Mouse (Mus musculus): ENCODE results near the gene Cpe.
A peak's percentile ranks its signal among the peaks of the same experiment; 100 is the strongest.

Gene Cpe

DNA sequence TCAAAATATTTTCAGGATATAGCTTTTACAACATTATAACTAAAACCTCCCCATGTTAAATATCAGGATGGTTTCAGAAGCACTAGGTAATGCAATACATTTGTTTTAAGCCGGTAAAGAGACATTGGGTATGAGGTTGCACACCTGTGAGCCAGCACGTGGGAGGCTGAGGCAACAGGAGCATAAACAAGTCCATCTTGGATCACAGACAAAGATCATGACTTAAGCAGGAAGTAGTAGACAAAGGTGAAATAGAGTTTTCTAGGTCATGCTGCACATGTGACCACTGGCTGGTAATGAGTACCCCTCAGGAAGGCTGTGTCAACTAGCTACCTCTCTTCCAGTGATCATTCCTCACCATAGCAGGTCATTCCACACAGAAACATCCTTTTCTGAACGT, 58.0 kb downstream of the Cpe start:
- no peak for DNase-seq (ENCODE audit: low read depth in 1 of 2, low spot score in 2 of 2)

DNA sequence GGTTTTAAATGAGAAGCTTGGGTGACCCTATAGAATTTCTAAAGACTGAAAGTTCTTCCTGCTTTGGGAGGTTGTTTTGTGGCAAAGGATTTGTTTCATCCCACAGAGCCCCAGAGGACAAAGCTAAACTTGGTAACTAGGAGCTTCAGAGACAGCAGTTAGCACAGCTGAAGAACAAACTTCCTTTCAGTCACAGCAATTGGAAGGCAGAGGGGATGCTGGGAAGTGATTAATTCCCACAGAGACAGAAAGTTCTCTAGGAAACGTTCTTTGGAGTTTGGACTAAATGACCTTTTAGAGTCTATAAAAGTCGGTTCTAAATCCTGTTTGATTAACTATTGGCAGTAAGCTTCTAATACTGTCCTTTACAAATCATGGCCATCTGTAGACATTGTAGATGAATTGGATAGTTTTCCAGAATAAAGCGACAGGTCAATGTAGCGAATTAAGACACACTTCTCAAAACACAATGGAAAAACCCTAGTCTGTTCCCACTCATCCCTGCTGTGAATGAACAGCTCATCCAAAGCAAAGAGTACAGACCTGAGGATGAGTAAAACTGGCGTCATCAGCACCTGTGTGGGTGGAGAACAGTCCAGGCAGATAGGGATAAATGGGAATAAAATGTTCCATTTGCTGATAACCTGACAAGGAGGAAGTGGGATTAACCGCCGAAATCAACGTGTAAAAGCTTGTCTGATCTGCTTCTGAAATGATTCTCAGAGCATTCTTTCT, 58.6 kb downstream of the Cpe start:
- DNase-seq (ENCODE audit: low read depth in 1 of 2, low spot score in 2 of 2) = no peak

- DNase-seq (ENCODE audit: low read depth in 1 of 2, low spot score in 2 of 2) = no peak
These were observed 60.7 kb downstream of the Cpe start for GRCm38 (mm10) chr8:64632169-64632568.

DNA sequence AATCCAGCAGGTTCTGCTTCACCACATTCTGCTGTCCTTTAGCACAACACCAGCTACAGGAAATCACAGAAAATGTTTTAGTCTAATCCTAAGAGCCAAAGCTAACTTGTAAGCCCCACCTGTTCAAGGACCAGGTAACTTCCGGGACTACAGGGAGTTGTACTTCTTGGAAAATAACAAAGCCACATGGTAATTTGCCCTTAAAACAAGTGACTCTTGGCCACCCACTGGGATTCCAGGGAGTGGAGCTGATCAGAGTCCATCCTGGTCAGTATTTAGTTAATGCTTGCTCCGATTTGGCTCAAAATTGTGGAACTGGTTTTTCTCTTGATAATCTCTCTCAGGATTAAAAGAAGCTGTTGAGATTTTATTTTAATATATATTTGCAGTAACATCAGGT, 61.1 kb downstream of the Cpe start:
- no peak for DNase-seq (ENCODE audit: low read depth in 1 of 2, low spot score in 2 of 2)

DNA sequence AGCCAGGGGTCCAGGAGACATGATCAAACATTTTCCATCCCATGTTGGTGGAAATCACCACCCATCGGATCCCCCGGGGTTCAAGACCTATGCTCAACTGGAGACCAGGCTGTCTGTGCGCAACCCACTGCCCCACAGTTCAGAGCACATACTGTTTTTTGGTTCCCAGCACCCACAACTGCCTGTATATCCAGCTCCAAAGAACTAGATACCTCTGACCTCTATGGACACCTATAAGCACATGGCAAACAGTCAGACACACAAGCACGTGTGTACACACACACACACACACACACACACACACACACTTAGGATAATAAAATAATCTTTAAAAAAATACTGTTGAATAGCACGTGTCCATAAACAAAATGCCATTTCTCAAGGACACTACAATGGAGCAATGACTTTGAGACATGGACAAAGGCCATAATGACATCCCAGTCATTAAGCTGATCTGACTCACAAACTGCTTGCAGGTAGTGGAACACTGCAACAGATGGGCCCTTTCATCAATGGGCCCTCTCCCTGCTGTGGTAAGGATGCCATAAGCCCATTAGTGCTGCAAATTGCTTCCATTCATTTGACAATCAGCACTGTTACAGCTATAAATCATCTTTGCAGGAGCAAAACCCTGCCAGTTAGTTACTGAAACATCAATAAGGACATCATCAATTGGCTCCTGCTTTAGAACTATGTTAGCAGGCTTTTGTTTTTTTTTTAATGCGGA, 63.7 kb downstream of the Cpe start:
- no peak for DNase-seq (ENCODE audit: low read depth in 1 of 2, low spot score in 2 of 2)

- DNase-seq (ENCODE audit: low read depth in 1 of 2, low spot score in 2 of 2) = no peak
These were observed 64.8 kb downstream of the Cpe start for GRCm38 (mm10) chr8:64628039-64628438.

DNA sequence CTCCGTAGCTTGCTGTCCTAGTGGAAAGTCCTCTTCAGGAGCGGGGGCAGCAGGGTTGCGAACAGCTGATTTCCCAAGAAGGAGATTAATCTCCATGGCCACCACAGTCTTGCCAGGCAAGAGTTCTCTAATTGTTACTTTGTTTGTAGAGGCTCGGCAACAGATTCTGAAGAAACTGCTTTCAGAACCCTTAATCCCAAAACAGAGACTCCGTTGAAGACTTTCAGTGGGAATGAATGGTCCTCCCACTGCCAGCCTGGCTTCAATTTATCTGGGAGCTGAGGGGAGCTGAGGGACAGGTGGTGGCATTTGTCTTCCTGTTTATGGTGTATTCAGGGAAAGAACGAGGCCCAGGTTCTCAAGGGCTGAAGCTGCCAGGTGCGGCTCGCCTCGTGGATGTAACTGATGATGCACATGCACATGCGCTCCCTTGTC, 68.2 kb downstream of the Cpe start:
- no peak for DNase-seq (ENCODE audit: low read depth in 1 of 2, low spot score in 2 of 2)

DNA sequence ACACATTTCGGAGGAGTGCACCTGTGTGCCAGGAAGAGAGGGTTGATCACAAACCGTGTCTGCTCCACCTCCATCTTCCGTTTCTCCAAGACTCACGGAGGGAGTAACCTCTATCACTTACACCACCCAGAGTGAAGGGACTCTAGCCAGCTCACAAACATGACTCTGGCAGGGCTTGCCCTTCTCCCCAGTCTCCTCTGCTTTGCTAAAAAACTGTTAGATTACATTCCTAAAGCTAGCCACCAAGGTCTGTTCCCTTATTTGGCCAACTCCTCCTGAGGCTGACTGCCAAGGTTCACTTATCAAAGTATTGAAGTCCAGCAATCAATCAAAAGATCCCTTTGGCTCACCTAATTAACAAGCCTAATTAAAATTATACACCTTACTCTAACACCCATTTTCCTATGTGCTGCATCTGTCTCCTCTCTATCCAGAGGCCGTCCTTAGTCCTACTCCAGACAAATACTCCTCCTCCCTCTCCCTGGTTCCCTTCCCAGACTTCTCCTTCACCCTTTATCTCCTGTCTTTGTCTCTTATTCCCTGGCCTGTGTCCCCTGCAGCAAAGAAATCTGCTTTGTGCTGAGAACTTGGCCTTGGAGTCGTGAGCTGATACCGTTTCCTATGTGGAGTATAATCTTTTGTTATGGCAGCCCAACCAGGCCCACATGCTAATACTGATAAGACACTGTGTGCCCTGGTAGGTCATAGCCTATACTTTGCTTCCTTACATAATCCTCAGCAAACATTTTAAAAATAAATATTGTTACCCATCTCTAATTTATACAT, 72.3 kb downstream of the Cpe start:
- no peak for DNase-seq (ENCODE audit: low read depth in 1 of 2, low spot score in 2 of 2)

DNA sequence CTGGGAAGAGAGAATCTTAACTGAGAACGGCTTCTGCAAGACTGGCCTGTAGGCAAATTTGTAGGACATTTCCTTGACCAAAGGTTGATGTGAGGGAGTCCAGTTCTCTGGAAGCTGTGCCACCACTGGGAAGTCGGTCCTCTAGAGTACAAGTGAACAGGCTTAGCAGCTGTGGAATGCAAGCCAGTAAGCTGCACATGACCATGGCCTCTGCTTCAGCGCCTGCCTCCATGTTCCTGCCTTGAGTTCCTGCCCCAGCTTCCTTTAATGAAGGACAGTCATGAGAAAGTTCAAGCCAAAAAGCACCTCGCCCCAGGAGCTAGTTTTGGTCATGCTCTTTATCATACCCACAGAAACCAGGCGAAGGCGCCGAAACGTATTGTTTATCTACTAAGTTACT, 73.2 kb downstream of the Cpe start:
- DNase-seq (ENCODE audit: low read depth in 1 of 2, low spot score in 2 of 2) = no peak

DNA sequence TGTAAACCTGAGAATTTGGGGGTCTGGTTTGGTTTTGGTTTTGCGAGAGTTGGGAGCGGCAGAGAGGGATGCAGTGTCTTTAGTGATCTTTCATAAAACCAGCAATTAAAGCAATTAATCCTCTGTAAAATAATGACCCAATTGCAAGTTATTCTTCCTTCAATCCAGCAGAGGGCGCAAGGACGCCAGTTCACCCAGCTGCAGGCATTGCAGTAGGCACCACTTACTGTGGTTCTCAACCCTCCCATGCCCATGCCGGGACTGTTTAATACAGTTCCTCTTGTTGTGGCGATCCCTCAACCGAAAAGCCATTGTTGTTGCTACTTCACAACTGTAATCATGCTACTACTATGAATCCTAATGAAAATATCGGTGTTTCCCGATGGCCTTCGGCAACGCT, 74.2 kb downstream of the Cpe start:
- DNase-seq (ENCODE audit: low read depth in 1 of 2, low spot score in 2 of 2) = no peak

- no peak for DNase-seq (ENCODE audit: low read depth in 1 of 2, low spot score in 2 of 2)
These were observed 76.3 kb downstream of the Cpe start for GRCm38 (mm10) chr8:64616566-64616965.

- DNase-seq (ENCODE audit: low read depth in 1 of 2, low spot score in 2 of 2) = no peak
These were observed 77.4 kb downstream of the Cpe start for GRCm38 (mm10) chr8:64615459-64615858.

- no peak for DNase-seq (ENCODE audit: low read depth in 1 of 2, low spot score in 2 of 2)
These were observed 79.2 kb downstream of the Cpe start for GRCm38 (mm10) chr8:64613663-64614062.

GRCm38 (mm10) chr8:64611210-64611974, 81.5 kb downstream of the Cpe start:
- DNase-seq (ENCODE audit: low read depth in 1 of 2, low spot score in 2 of 2) = no peak

DNA sequence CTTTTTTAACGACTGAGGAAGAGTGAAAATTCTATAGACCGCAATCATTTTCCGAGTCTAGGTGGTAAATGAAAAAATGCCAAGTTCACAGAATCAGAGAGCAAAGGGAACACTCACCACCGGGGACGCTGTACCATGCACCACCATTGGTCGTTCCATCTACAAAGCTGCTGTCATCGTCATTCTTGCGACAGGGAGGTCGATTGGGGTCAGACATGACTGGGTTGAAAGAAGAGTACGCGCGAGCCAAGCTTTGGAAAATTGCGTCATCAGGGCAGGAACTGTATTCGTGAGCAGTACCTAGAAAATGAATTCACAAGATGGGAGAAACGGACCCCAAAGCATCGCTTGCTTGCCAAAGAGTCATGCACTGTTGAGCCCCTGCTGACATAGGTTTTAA, 83.9 kb downstream of the Cpe start:
- no peak for DNase-seq (ENCODE audit: low read depth in 1 of 2, low spot score in 2 of 2)

GRCm38 (mm10) chr8:64606015-64606414, 86.8 kb downstream of the Cpe start:
- no peak for DNase-seq (ENCODE audit: low read depth in 1 of 2, low spot score in 2 of 2)

DNA sequence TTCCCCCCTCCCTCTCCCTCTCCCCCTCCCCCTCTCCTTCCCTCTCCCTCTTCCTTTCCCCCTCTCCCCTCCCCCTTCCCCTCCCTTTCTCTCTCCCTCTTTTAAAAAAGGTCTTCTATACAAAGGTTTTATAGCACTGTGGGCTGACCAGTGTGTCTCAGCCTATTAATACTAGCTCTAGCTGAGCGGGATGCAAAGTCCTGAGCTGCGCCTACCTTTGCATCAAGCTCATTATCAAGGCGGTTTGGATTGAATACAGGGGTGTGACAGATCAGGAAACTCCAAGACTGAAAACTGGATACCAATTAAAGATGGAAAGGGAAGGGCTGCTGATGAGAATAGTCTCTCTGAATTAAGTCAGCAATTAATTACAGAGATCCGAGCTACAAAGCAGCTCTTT, 94.6 kb downstream of the Cpe start:
- no peak for DNase-seq (ENCODE audit: low read depth in 1 of 2, low spot score in 2 of 2)

DNA sequence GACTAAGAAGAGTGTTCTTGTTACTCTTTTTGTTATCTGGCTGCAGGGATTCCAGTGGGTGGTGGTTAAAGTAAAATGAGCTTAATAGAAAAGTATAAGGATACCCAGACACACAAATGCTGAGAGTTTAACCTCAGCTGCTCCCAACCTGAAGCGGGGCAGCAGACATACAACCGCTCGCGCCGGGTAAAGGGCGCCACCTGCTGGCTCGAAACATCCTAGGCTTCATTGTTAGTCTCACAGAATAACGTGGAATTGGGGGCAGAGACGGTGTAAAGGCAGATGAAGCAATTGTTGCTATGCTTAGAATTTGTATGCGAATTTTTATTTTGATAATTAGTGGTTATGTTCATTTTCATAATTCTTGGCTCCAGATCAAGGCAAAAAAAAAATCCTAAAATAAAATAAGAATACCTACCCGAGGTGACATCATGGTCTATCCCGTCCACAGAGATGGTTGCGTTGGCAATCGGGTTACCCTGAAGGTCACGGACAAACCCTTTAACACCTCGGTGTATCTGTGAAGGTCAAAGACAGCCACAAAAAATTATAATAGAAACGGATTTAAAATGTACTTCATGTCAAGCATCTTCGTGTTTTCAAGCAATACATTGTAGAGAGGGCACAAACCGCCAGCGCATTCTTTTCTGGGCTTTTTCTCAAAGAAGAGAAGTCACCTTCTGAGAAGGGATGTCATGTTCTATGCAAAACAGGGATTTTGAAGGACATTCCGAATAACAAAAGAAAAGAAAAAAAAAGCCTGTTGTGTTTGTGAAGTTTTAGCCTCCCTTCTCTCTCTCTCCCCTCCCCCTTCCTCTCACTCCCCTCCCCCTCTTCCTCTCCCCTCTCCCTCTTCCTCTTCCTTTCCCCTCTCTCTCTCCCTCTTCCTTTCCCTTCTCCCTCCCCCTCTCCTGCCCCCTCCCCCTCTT, 95.5 kb downstream of the Cpe start:
- DNase-seq (ENCODE audit: low read depth in 1 of 2, low spot score in 2 of 2) = peak in 1 of 2 experiments; percentile 3

- no peak for DNase-seq (ENCODE audit: low read depth in 1 of 2, low spot score in 2 of 2)
These were observed 96.5 kb downstream of the Cpe start for GRCm38 (mm10) chr8:64596396-64596795.

GRCm38 (mm10) chr8:64590456-64590855, 102.4 kb downstream of the Cpe start:
- DNase-seq (ENCODE audit: low read depth in 1 of 2, low spot score in 2 of 2) = no peak

All from monocyte, adult 2 months (primary cell).